Mouse (Mus musculus): ENCODE results near the gene Manea.
"Not testable (repeated sequence)": the region's sequence is repeated elsewhere in the genome, so short reads cannot be mapped to it uniquely, and the experiment has no call there.

Gene Manea

DNA sequence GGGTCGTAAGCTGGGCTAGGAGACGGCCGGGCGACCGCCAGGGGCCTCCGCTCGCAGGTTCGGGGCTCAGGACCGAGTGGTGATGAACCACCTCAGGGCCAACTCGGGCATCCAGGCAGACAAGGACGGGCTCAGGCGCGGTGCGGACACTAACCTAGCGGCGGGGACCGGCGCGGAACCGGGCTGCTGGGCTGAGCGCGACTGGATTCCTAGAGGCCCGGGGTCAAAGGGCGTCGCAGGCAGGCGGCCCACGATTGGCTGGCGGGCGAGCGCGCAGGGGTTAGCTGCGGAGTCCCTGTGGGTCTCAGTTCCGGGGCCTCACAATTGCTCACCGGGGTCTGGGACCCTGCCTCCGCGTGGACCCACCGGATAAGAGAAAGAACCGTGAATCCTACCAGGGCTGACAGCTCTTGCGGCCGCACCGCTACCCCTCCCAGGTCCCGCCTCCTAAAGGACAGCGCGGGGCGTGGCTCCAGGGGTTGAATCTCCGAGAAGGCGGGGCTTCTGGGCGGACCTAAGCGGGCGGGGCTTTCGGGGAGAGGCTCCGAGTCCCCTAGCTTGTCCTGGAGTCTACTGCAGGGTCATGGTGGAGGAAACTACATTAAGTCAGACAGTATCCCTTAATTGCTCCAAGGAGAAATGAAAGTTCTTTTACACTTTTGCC, at the start of gene Manea:
Manea (minus strand) TSS at position 449 of the 664 bp plus-strand sequence.
- DNase-seq (ENCODE audit: low spot score): peak; percentile 97

- no peak for DNase-seq (ENCODE audit: low spot score)
Observed at GRCm38 (mm10) chr4:26354616-26355015, 7.9 kb upstream of the Manea start.

DNA sequence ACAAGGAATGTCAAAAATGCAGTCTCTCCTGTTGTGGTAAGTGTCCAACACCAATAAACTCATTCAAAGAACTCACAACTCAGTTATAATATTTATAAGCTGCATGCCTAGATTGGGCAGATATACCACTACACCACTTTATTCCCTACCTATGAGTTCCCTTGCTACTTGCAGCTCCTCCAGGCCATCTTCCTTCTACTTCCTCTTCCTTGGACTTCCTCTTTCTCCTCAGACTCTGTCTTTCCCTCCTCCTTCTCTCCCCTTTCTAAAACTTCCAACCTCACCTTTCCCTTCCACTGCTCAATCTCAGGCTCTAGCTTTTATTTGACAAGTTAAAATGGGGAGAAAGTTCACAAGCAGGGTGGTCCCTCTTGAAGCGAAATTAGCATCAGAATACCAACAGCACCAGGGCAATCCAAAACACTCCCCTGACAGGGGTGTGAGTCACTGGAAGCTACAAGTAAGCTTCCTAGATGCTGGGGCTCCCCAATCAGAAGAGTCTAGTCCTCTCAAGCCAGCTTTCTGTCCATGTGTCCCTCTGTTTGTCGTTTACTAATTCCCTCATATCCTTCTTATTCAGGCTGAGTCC, 7.0 kb upstream of the Manea start:
- no peak for DNase-seq (ENCODE audit: low spot score)

GRCm38 (mm10) chr4:26347239-26347638, 548 bp upstream of the Manea start:
- DNase-seq (ENCODE audit: low spot score): no peak

DNA sequence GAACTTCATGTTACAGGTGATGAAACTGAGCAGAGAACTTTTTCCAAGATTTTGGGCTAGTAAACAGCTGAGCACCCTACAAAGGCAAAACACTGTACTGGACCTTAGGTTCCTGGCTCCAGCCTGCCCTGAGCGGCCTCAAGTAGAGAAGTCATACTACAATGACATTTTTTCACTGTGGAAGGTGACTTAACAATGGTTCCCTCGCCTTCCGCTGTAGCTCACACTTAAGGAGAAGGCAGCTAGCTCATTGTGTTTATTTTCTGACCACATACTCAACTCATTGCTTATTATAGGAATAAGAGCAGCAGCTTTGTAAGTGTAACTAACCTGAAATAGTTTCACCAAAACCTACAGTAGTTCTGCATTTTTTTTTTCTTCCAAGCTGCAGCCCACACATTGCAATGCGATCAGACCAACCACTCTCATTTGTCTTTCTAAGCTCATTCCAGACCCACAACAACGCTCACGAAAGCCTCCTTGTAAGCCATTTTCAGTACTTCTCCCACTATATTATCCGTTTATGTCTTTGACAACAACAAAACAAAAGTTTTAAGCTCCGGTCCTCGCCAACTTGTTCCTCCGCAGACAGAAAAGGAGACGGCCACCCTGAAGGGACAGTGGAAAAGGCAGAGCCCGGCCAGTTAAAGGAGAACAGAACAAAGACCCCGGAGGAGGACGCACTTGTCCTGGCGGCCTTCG, 799 bp downstream of the Manea start:
- no peak for DNase-seq (ENCODE audit: low spot score)

GRCm38 (mm10) chr4:26345080-26345479, 1.6 kb downstream of the Manea start:
- no peak for DNase-seq (ENCODE audit: low spot score)

DNA sequence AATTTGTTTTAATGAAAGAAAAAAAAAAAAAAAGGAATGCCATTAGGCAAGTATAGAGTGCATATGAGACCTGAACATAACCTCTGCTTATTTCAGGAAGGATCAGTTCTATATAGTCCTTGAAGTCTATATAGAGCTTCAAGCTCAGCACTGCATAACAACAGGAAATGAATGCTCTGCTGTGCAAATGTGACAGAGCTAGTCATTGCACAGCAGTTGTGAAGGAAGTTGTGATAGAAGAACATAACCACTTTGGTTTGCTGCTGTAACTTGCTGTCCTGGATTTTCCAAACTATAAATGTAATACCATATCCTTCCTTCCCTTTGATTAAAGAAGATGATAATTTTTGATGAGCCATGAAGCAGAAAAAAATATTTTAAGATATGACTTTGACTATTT, 4.3 kb downstream of the Manea start:
- DNase-seq (ENCODE audit: low spot score): no peak

GRCm38 (mm10) chr4:26338604-26339003, 8.1 kb downstream of the Manea start:
- no peak for DNase-seq (ENCODE audit: low spot score)

DNA sequence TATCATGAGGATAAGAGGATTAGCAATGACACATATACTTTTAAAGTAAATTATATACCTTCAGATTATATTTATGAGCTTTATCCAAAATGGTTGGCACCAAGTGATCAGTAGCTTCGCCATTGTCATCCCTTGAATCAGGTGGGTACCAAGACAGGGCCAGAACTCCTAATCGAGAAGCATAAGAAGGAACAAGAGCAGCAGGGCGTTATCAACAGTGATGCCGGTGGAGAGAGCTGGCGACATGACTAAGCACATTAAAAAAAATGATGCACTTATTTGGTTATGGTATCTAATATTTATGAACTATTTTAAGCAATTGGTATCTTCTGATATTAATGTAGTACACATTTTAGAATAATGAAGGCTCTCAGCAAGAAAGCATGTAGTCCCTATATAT, 10.1 kb downstream of the Manea start:
- no peak for DNase-seq (ENCODE audit: low spot score)

GRCm38 (mm10) chr4:26304731-26305130, 42.0 kb downstream of the Manea start:
- DNase-seq (ENCODE audit: low spot score): not testable (repeated sequence)

DNA sequence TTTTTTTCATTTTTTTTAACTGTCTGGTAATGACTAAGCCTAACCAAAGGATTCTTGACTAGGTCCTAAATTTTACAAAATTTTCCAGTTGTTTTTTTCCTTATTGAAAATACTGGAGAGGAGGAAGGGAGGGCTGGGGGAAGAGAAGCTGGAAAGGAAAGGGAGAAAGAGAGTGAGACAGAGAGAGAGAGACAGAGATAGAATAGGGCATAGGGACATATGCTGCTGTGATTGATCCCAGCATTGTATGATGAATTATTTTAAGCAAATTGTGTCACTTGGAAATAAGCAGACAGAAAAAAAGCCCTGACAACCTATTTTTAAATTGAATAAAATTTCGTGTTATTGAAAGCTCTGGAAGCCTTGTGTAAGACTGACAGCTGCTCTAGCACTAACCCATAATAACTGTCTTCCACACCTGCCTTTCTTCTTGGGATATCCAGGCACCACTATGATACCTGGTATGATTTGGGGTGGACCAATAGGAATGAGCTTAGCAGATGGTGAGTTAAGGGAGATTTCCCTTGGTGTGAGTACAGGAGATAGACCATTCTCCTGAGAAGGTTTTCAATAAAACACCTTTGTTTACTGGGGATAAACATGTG, 69.5 kb downstream of the Manea start:
- DNase-seq (ENCODE audit: low spot score): no peak

GRCm38 (mm10) chr4:26276264-26276663, 70.4 kb downstream of the Manea start:
- DNase-seq (ENCODE audit: low spot score): no peak

DNA sequence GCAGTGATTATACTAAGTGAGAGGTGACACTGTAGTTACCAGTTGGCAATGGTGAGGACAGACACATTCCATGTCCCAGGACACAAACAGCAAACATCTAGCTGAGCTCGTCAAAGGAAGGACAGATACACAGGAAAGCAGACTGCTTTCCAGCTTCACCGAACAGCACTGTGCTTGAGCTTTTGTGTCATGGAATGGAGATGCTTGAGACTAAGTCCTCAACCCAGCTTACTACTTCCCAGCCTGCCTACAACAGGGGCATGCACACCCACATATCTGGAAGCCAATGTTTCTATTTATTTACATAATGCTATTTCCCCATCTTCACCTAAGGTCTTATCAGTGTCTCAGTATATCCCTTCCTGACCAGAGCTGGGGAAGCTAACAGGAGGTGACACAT, 70.9 kb downstream of the Manea start:
- DNase-seq (ENCODE audit: low spot score): no peak

All from testis, postnatal 10 days (tissue).